Mouse (Mus musculus) embryonic facial prominence, embryonic 14.5 days (tissue): ENCODE measurements around the gene Sytl1. TPM values are rescaled to one million over a fixed set of nuclear protein-coding genes. Genes with fewer than 3 reads are reported as not detected.

Source experiments
- ATAC-seq: fragments of 200-750 bp; cut with Nextera tagmentation; 2 replicates; pipeline ENCODE4 v1.8.0; 2017; ENCODE audit warnings: low read depth, moderate number of reproducible peaks, moderate TSS enrichment
- DNase-seq: peaks from one replicate; pipeline ENCODE4 v3.0.0-alpha.2; 2015; ENCODE audit warnings: low spot score
- H3K27ac ChIP-seq: fragments of 300-500 bp; sonication (generic); replicated peaks from 2 replicates; pipeline ENCODE4 v1.5.1; 2014; ENCODE audit warnings: low read depth, mild to moderate bottlenecking, low read length, moderate library complexity
- H3K27me3 ChIP-seq: fragments of 300-500 bp; sonication (generic); replicated peaks from 2 replicates; pipeline ENCODE4 v1.6.1; 2014; ENCODE audit warnings: low read length; ENCODE audit not compliant: control insufficient read depth, insufficient read depth
- H3K36me3 ChIP-seq: fragments of 300-500 bp; sonication (generic); 2 replicates; pipeline ENCODE4 v1.6.1; 2014; ENCODE audit warnings: low read length, mixed read lengths; ENCODE audit not compliant: control insufficient read depth, insufficient read depth
- H3K4me1 ChIP-seq: fragments of 300-500 bp; sonication (generic); 2 replicates; pipeline ENCODE4 v1.6.1; 2014; ENCODE audit warnings: antibody characterized with exemption, low read length; ENCODE audit not compliant: control insufficient read depth, insufficient read depth
- H3K4me2 ChIP-seq: fragments of 300-500 bp; sonication (generic); 2 replicates; pipeline ENCODE4 v1.6.1; 2014; ENCODE audit warnings: low read depth, mild to moderate bottlenecking, low read length, moderate library complexity, mixed read lengths
- H3K4me3 ChIP-seq: fragments of 300-500 bp; sonication (generic); 2 replicates; pipeline ENCODE4 v1.5.1; 2014; ENCODE audit warnings: low read depth, mild to moderate bottlenecking, low read length
- H3K9ac ChIP-seq: fragments of 300-500 bp; sonication (generic); 2 replicates; pipeline ENCODE4 v1.6.1; 2014; ENCODE audit warnings: low read depth, mild to moderate bottlenecking, low read length, moderate library complexity, mixed read lengths
- H3K9me3 ChIP-seq: fragments of 300-500 bp; sonication (generic); 2 replicates; pipeline ENCODE4 v1.6.1; 2016; ENCODE audit warnings: low read length; ENCODE audit not compliant: control insufficient read depth
- WGBS: fragments of 180-500 bp; shearing (Covaris S2); extraction: QIAGEN DNeasy Blood & Tissue Kit; methylation state at CpG from one replicate; pipeline ENCODE4 v1.1.7; 2014; 5-methylcytosine and 5-hydroxymethylcytosine counted together
- polyA plus RNA-seq: library from polyadenylated mRNA; unstranded; fragments of >200 nt; fragmentation: Nextera tagmentation; extraction: Ambion mirVana; gene quantifications from 2 replicates; pipeline ENCODE4 v1.2.1, GENCODE M21; 2014

The Sytl1 gene
- polyA plus RNA-seq, 1 experiment from 2014 or later, result 11.0 TPM

GRCm38 (mm10) chr4:133250609-133251008 lies 12.3 kb downstream of the Sytl1 start:
- peak overlapping the region; percentile 60 for H3K9ac ChIP-seq
- H3K4me1 ChIP-seq, result peaks cover 10% of the 10 kb centered on the region; the same call in 1 of the 2 replicates
- H3K36me3 ChIP-seq, result no peaks in the 10 kb centered on the region
- DNase-seq (peak; percentile 69), ATAC-seq (peak; percentile 65; the same call in 1 of the 2 replicates)
- no peaks in the 10 kb centered on the region for H3K9me3 ChIP-seq
- WGBS, result under 1% methylated on average over 22 of the region's 22 CpGs
- peaks cover 47% of the 10 kb centered on the region for H3K27me3 ChIP-seq
- no peak overlapping the region for H3K27ac ChIP-seq
- H3K4me3 ChIP-seq, result peak overlapping the region; percentile 41
- peak overlapping the region; percentile 74 for H3K4me2 ChIP-seq

- DNase-seq (no peak), ATAC-seq (no peak)
- Histone ChIP-seq H3K4me3 (no peak overlapping the region), H3K4me2 (no peak overlapping the region), H3K4me1 (peaks cover 10% of the 10 kb centered on the region; the same call in 1 of the 2 replicates), H3K9me3 (no peaks in the 10 kb centered on the region), H3K36me3 (no peaks in the 10 kb centered on the region), H3K9ac (no peak overlapping the region), H3K27me3 (peaks cover 60% of the 10 kb centered on the region), H3K27ac (no peak overlapping the region)
- WGBS, result 75% methylated on average over 13 of the region's 13 CpGs
These were observed 15.0 kb downstream of the Sytl1 start for GRCm38 (mm10) chr4:133247806-133248449.

- H3K36me3 ChIP-seq, result no peaks in the 10 kb centered on the region
- no peak overlapping the region for H3K4me3 ChIP-seq
- no peak overlapping the region for H3K27ac ChIP-seq
- 22% methylated on average over 15 of the region's 15 CpGs for WGBS
- DNase-seq (no peak), ATAC-seq (no peak)
- no peak overlapping the region for H3K9ac ChIP-seq
- peaks cover 66% of the 10 kb centered on the region for H3K27me3 ChIP-seq
- no peak overlapping the region for H3K4me2 ChIP-seq
- H3K9me3 ChIP-seq, result no peaks in the 10 kb centered on the region
- peaks cover 11% of the 10 kb centered on the region for H3K4me1 ChIP-seq
These were observed 15.8 kb downstream of the Sytl1 start for GRCm38 (mm10) chr4:133247072-133247471.

DNA sequence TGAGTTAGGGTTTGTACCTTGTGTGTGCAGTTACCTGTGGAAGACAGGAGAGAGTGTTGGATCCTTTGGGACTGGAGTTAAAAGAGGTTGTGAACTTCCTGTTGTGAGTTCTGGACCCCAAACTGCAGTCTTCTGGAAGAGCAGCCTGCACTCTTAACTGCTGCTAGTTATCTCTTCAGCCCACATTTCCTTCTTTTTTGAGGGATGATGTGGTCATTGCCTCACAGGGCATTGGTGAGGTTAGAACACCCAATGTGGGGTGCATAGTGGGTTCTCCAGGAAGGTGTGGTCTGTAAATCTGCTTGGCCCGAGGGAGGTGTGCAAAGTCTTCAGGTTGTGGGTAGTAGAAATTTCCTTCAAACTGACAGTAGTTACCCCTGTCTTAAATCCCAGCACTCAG lies 18.6 kb downstream of the Sytl1 start:
- ATAC-seq (no peak), DNase-seq (no peak)
- no peak overlapping the region for H3K27ac ChIP-seq
- 88% methylated on average over 1 of the region's 1 CpGs for WGBS
- H3K9ac ChIP-seq, result no peak overlapping the region
- no peak overlapping the region for H3K4me2 ChIP-seq
- no peaks in the 10 kb centered on the region for H3K9me3 ChIP-seq
- H3K36me3 ChIP-seq, result no peaks in the 10 kb centered on the region
- no peak overlapping the region for H3K4me3 ChIP-seq
- H3K4me1 ChIP-seq, result peaks cover 10% of the 10 kb centered on the region
- peaks cover 52% of the 10 kb centered on the region for H3K27me3 ChIP-seq

GRCm38 (mm10) chr4:133243538-133243937 lies 19.4 kb downstream of the Sytl1 start:
- Histone ChIP-seq H3K4me3 (no peak overlapping the region), H3K36me3 (no peaks in the 10 kb centered on the region), H3K9me3 (no peaks in the 10 kb centered on the region), H3K4me1 (peaks cover 10% of the 10 kb centered on the region), H3K4me2 (no peak overlapping the region), H3K9ac (no peak overlapping the region), H3K27me3 (peaks cover 49% of the 10 kb centered on the region), H3K27ac (no peak overlapping the region)
- DNase-seq, result no peak
- ATAC-seq, result no peak
- 46% methylated on average over 13 of the region's 13 CpGs for WGBS

GRCm38 (mm10) chr4:133242710-133243109 lies 20.2 kb downstream of the Sytl1 start:
- Histone ChIP-seq H3K27me3 (peaks cover 41% of the 10 kb centered on the region), H3K36me3 (no peaks in the 10 kb centered on the region), H3K9me3 (no peaks in the 10 kb centered on the region), H3K4me2 (no peak overlapping the region), H3K9ac (no peak overlapping the region), H3K27ac (no peak overlapping the region), H3K4me3 (no peak overlapping the region), H3K4me1 (peaks cover 10% of the 10 kb centered on the region)
- ATAC-seq (no peak), DNase-seq (no peak)
- WGBS, result 53% methylated on average over 9 of the region's 9 CpGs

GRCm38 (mm10) chr4:133241910-133242309 lies 21.0 kb downstream of the Sytl1 start:
- Histone ChIP-seq H3K27ac (no peak overlapping the region), H3K9ac (no peak overlapping the region; the same call in 1 of the 2 replicates), H3K4me1 (peaks cover 10% of the 10 kb centered on the region), H3K4me2 (peak overlapping the region; percentile 94), H3K9me3 (no peaks in the 10 kb centered on the region), H3K36me3 (no peaks in the 10 kb centered on the region), H3K4me3 (peak overlapping the region; percentile 66), H3K27me3 (peaks cover 38% of the 10 kb centered on the region)
- ATAC-seq (no peak), DNase-seq (no peak)
- WGBS, result 33% methylated on average over 11 of the region's 11 CpGs

- H3K27ac ChIP-seq, result peak overlapping the region; percentile 67; the same call in 1 of the 2 replicates
- peak; percentile 95 for ATAC-seq
- no peaks in the 10 kb centered on the region for H3K36me3 ChIP-seq
- H3K4me2 ChIP-seq, result peak overlapping the region; percentile 94
- H3K9me3 ChIP-seq, result no peaks in the 10 kb centered on the region
- H3K4me1 ChIP-seq, result peaks cover 10% of the 10 kb centered on the region
- peak; percentile 93 for DNase-seq
- H3K9ac ChIP-seq, result peak overlapping the region; percentile 79
- peak overlapping the region; percentile 66 for H3K4me3 ChIP-seq
- WGBS, result 1% methylated on average over 51 of the region's 78 CpGs
- peaks cover 33% of the 10 kb centered on the region for H3K27me3 ChIP-seq
These were observed 21.7 kb downstream of the Sytl1 start for GRCm38 (mm10) chr4:133240934-133241908.
